Mouse (Mus musculus): Measurements from ENCODE around the gene Pdk3.

DNA sequence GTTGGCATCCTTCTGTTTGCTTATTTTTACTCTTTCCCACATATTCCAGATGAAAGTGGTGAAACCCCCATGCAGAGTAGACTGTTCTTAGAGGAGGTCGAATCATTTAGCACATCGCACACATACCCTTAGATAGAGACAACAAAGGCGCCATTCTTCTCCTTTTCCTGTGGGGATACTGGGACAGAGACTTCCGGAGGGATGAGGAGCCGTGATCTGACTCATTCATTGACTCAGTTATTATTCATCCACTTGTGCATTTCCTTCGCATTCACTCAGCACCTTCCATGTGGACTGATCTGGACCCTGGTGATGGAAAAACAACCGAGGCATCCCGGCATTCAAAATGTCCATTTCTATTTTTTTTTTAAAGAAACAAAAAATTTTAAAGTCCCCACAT is 101.1 kb downstream of the Pdk3 start:
- TF ChIP-seq GATA1 (IDR thresholded peaks at IDR 0.05; ENCODE audit: borderline replicate concordance, low read length) (no peak), FLI1 (IDR thresholded peaks at IDR 0.05; ENCODE audit: low read length) (no peak)
